Mouse (Mus musculus) cerebellum, adult (tissue): ENCODE measurements at regions not wholly inside any gene's neighbourhood (a gene's known extent, or its start where the extent isn't known, plus 50 kb on each side); places are given as distances from the start of the nearest gene placed in this dataset.
"Not testable (repeated sequence)": the region's sequence is repeated elsewhere in the genome, so short reads cannot be mapped to it uniquely, and the experiment has no call there.

Experiments used
- ATAC-seq: cut with Nextera tagmentation; 2 replicates; pipeline ENCODE4 v1.9.2; 2017; ENCODE audit warnings: mild to moderate bottlenecking, moderate library complexity, mixed read lengths; ENCODE audit not compliant: insufficient number of reproducible peaks, low FRiP score, low TSS enrichment

DNA sequence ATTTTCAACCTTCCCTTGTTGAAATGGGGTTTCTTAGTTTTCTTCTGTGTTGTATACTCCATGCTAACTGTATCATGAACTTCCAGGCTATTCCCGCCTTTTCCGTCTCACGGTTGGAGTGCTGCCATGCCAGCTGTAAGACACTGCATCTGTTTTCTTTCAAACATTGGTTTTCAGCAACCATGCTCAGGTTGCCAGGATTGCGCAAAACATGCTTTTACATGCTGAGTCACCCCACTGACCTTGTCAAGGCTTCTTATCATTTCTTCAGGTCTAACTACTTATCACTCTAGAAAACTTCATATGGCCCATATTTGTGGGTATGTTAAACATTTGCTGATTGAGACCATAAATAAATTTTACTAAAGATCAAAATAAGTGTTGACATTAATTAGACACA is 551.2 kb downstream of the Tlr4 start:
- no peak for ATAC-seq

DNA sequence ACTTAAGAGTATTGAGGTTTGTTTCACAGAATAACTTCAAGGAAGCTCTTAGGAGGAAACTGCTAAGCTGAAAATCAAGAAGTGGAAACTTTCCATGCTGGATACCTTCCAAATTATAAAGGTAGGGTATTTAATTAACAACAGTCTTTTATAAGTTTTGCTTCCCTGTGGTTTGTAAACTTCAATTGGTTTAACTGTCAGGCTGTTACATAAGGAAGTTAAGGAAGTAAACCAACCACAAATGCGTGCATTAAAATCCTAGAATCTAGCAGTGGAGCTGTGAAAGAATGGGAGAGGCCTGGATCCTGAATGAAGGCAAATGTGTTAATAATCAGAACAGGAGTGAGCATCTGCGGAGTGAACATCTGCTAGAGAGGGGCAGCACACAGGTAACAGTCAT is 560.5 kb downstream of the Tlr4 start:
- no peak for ATAC-seq

DNA sequence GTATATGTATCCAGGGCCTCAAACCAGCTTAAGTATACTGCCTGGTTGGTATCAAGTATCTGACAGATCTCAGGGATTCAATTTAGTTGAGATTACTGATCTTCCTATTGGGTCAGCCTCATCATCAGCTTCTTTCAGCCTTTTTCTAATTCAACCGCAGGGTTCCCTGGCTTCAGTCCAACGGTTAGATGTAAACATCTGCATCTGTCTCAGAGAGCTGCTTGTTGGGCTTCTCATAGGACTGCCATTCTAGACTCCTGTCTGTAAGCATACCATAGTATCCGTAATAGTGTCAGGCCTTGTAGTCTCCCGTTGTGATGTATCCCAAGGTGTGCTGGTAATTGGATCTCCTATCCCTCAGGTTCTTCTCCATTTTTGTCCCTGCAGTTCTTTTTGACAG is 575.6 kb downstream of the Tlr4 start:
- no peak for ATAC-seq

DNA sequence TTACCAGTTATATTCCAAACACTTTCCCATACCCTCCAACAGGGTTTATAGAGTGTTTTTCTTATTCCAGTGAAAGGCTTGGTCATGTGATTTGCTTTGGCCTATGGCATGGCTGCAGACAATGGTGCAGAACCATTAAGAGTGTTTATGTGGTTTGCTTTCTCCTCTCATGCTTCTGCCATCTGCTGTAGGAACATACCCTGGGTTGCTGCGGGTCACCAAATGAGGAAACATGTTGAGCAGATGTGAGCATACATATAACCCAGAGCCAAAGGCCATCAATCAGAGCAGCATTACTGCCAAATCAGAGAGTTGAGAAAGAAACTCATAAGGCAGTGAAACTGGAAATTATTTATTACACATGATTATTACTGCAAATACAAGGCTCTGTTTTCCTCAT is 596.7 kb downstream of the Tlr4 start:
- ATAC-seq = no peak

DNA sequence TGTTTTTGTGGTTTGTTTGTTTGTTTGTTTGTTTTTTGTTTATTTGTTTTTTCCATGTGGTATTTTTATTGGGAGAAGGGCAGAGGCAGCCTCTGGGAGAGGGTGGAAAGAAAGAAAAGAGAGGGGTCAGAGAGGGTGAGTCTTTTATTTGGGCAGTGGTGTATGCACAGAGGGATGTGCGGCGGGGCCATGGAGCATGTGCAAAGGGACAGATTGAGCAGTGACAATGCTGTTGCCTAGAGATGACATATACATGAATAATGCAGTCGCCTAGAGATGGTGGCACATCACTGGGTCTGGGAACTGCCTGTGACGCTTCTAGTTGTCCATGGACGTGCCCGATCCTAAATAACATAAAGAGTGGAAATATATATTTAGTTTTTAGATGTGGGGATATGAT is 598.3 kb downstream of the Tlr4 start:
- ATAC-seq = no peak

DNA sequence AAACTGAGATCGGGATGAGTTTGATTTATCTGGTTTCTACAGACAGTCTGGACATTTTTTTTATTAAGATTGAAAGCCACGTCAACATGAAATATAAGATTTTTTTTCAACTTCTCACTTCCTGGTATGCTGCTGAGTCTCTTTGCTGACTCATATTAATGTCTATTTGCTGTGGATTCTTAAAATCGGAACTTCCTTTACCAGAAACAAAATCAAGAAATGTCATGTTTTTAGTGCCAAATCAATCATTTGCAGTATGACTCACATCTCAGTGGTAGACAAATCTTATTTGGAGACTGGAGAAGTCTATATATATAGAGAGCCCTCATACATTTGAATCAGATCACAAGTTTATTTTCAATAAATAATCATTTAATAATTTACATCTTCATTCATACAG is 620.5 kb downstream of the Tlr4 start:
- ATAC-seq = no peak

DNA sequence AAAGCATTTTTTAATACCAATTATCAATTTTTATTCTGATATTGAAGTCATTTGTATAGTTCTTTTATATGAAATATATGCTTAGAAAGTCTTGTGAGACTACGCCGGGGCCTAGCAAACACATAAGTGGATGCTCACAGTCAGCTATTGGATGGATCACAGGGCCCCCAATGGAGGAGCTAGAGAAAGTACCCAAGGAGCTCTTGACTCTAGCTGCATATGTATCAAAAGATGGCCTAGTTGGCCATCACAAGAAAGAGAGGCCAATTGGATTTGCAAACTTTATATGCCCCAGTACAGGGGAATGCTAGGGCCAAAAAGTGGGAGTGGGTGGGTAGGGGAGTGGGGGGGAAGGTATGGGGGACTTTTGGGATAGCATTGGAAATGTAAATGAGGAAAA is 632.5 kb downstream of the Tlr4 start:
- ATAC-seq = not testable (repeated sequence)

DNA sequence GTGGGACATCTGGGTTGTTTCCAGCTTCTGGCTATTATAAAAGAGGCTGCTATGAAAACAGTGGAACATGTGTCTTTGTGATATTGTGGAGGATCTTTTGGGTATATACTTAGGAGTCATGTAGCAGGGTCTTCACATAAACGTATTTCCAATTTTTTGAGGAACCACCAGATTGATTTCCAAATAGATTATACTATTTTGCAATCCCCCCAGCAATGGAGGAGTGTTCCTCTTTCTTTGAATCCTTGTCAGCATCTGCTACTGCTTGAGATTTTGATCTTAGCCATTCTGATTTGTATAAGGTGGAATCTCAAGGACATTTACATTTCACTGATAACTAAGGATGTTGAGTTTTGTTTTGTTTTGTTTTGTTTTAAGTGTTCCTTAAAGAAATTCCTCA is 645.6 kb downstream of the Tlr4 start:
- ATAC-seq = no peak

DNA sequence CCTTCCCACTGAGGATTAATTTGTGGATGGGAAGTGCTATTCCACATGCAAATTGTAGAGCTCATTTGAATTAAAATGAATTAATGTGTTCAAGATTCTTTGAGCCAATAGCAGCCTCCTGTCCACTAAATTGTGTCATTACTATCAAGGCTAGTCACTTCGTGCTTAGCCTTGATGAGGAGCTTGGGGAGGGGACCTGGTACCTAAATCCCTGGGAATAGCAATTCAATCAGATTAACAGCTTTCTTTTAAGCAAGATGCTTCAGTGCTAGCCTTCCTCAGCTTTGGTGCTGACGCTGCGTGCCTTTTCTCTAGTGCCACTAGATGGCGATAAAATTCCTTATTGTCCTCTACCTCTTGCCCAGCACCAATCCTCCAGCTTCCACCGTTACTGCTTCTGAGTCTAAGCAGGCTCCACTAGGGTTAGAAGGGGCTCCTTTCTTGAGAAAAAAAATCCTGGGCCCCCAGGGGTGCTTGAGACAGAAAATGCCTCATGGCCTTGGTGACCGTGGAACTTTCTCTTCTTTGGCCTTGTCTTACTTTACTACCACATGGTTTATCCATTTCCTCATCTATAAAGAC is 650.0 kb downstream of the Tlr4 start:
- ATAC-seq = peak; percentile 95

DNA sequence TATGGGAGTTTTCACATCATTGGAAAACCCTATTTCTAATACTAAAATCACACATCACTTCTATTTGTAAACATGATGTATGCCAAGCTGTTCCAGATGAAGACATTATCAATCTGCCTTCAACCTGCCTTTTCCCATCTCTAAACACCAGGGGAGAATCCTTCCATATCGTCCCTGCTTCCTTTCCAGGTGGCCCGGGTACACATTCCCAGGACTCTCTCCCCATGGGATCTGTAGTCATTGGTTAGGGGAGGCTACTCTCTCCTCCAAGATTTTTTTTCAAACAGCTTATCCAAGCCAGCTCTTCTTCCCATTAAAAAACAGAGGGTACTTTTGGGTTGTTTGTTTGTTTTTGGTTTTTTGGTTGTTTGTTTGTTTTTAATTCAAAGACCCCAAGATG is 650.7 kb downstream of the Tlr4 start:
- peak; percentile 80 for ATAC-seq

DNA sequence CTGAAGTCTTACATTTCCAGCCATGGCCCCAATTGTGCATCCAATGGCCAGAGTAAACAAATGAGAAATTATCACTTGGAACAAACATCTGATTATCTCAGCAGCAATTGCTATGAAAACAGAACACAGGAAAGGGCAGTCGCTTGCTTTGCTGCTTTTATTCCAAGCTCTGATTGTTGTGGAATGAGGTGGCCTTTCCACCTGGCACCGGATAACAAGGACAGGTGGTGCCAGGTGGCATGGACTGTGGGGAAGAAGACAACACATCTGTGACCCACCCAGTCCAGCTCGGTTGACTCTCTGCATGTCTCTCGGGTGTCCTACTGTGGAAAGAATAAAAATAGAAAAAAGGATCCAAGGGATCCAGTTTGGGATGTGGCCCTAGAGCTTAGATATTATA is 694.9 kb downstream of the Tlr4 start:
- ATAC-seq = peak; percentile 98

DNA sequence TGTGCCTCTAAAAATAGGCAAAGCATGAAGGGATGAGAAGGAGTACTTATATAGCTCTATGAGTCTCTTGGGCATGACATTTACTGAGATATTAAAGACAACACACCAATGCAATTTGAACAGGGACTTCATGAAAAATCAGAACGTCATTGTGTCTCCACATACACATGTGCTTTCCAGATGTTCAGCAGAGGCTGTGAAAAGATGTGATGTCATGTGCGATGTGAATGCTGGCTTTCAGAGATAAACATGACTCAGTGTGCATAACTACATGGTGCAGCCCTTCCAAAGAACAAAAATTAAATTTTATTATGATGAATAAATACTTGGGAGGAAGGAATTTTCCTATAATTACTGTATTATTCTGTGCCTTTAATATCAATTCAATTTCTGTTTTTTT is 695.8 kb downstream of the Tlr4 start:
- no peak for ATAC-seq

DNA sequence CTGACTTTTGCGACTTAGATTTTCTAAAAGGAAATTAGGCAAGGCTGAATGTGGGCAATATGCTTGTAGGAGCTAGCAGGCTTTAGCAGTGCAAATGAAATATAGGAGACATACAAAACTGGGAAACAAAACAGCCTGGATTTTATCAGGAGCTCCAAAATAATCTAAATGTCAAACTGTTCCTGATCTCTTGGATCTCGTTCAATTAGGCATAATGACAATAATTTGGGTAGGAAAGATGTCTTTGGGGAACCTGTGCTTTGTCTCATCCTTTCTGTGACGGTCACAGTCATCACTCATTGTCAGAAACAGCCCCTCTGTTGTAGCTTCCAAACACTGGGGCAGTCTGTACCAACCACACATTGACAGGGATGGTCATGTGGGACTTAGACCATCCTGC is 702.2 kb downstream of the Tlr4 start:
- ATAC-seq = peak; percentile 59; the same call in 1 of the 2 replicates

DNA sequence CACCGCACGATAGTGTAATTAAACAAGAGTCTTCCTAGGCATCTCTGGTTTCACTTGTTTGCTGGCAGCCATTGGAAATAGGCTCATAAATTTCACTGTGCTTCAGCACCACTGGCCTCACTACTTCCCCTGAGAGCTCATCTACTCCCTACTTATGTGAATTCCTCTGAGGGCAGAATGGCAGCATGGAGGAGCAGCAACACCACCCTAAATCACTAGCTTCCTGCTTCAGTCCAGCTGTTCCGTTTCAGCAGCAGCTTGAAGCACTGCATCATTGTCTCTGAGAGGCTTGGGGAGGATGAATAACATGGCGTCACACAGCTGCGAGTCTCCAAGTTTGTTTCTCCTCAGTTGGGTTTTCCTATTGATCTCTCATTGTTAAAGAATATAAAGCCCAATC is 712.1 kb downstream of the Tlr4 start:
- ATAC-seq = no peak

DNA sequence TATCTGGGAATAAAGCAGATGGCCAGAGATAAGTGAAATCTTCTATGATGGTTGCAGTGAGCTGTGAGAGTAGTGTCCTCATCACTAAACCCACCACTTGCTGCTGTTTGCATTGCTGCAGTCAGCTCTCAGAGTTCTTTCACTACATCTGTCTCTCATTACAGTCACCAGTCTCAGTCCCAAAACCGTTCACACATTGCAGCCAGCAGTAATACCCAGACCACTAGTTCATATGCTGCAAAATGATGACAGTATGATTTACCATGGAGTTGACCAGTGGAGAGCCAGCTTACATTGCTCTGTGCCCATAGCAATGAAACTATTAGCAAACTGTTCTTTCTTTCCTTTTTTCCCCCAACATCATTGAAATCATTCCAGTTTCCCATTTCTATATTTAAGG is 718.6 kb downstream of the Tlr4 start:
- ATAC-seq = no peak

DNA sequence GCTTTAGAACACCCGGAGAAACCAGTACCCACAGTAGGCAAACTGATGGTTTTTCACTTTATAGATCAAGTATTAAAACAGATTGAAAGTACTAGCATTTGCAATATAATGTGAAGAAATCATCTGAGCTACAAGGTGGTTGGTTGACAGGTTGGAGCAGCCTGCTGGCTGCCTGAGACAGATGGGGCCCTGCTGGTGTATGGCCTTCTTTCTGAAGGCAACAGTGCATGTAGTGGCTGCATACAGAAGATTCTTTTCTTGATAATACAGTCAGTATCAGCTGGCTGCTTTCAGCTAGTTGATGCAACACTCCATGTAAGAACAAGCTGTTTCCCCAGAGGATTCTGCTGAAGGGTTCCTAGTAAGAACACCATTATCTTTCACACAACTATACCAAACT is 720.6 kb downstream of the Tlr4 start:
- peak; percentile 72; the same call in 1 of the 2 replicates for ATAC-seq

DNA sequence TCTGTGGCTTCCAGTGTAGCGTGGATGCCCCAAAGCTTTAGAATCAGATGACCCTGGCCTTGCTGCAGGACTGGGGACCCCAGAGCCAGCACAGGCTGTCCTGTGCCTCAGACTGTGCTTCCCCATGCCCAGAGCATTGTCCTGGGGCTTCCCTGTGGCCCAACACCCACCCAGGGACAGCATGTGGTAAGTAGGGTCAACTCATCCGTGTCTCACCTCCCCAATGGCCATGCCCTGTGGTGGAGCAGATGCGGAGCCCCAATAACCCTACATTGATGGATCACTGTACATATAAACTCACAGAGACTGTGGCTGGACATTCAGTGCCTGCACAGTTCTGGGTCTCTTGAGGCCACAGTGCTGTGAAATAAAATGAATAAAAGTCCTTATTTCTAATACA is 726.1 kb downstream of the Tlr4 start:
- ATAC-seq = no peak

DNA sequence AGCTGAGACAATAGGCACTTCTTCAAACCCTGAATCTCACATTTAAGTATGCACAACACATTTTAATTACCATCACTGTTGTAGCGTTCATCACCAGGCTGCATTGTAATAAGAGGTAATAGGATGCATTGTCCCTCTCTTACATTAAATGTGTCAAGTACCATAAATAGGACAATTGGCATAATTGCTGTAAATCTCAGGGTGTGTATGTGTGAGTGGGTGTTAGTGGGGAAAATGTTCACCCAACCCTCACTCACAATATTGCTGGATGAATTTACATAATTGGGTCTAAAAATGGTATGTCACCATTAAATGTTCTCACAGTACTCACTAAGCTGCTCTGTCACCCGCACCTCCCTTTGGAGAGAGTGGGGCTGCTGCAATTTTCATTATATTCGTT is 747.4 kb downstream of the Tlr4 start:
- no peak for ATAC-seq

DNA sequence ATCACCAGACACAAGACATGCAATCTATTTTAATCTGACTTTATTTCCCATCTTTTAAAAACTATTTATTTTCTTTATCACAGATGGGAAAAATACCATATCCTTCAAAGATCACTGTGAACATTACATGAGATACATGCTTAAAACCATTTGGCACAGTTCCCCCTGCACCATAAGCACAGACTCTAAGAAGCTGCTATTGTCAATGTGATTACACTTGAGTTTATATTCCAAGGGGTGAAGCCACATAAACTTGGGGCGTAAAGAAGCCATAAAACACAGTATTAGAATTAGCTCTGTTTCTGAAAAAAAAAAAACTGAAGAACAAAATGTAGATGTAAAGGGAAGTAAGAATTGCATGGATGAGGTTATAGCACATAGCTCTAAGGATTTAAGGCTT is 762.1 kb downstream of the Tlr4 start:
- peak; percentile 38 for ATAC-seq

DNA sequence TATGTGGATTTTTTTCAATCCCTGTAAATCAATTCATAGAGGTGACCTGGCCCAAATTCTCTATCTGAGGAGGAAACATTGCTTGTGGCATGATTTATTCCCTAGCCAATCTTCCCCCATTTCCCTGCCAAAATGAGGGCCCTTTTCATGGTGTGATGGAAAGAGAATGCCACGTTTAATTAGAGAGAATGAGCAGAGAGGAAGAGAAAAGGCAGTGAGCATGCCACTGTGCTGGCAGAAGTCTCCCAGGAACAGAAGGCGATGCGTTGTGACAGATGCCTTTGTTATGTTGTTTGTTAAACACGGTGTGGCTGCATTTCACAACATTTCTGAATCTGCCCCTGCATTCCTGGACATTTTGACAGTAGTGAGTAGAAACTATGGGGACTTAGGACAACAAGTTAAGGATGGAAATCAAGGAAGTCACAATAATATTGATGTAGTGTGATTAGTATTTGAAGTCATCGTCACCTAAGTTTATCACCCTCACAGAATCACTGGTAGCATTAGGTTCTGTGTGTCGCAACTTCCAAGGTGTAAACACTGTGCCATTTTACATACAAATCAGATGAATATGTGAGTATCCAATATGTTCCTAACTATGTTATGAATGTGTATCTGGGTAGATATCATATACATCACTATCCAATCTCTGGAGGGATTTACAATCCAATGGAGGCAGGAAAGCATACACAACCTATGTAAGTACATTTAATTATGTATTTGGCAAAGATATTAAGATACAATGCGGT is 762.8 kb downstream of the Tlr4 start:
- peak; percentile 99 for ATAC-seq

DNA sequence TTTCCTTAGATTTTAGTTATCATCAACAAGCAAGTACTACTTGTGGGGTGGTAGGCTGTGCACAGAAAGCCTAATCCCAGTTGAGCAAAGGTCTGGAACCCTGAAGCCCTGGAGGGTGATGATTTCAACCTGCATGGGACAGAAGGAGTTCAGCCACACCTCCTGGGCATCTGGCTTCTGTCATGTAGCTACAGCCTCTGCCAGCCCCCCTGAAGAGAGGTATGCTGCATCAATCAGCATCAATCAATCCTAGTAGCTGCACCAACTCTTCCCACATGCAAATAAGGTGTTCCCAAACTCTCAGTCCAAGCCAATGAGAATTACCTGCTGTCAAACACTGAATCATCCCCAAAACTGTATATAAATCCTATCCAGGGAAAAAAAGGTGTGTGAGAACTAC is 779.8 kb downstream of the Tlr4 start:
- no peak for ATAC-seq

DNA sequence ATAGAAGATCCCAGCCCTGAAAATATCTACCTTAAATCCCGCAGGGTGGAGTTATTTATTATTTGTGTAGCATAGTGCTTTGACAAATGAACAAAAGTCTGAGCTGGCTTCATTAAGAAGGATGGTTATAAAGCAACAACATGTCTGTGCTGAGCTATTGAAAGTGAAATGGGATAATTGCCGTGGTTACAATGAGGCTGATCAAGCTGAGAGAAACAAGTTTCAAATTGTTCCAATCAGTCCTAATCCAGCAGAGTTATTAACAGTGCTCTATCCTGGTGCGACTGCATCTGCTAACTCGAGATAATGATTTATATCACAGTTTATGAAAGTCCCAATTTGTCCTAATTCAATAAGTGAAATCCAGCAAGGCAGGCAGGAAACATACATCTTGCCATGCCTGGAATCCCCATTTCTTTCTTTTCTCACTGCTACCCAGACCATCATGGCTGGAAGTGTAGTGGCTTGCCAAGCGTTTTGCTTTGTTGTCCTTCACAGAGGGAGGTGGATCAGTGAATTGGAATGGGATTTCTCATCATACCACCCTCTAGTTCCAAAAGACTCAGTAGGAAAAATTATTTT is 787.2 kb downstream of the Tlr4 start:
- no peak for ATAC-seq
